Mouse (Mus musculus) myocyte (in vitro differentiated cells): Measurements from ENCODE around the gene Cr1l.

Source experiments
- CEBPB ChIP-seq: IDR thresholded peaks from 2 replicates; pipeline ENCODE4 v1.6.1; 2011; ENCODE audit warnings: mild to moderate bottlenecking, moderate library complexity; ENCODE audit not compliant: poor library complexity, insufficient read depth, severe bottlenecking
- E2F4 ChIP-seq: IDR thresholded peaks from one replicate; pipeline ENCODE4 v1.6.1; 2011; ENCODE audit warnings: mild to moderate bottlenecking, control low read depth, moderate library complexity; ENCODE audit not compliant: insufficient read depth
- MAX ChIP-seq: IDR thresholded peaks from one replicate; pipeline ENCODE4 v1.6.1; 2011; ENCODE audit warnings: low read depth, mild to moderate bottlenecking, control low read depth
- MYOD1 ChIP-seq, 3 experiments: IDR thresholded peaks; one replicate each; pipeline ENCODE4 v1.6.1; 2011; ENCODE audit warnings: control low read depth in 2 of 3, low read depth in 2 of 3, mild to moderate bottlenecking in 2 of 3, moderate library complexity in 1 of 3; ENCODE audit not compliant: insufficient read length in 2 of 3, control insufficient read depth in 1 of 3
- POLR2A ChIP-seq: IDR thresholded peaks from one replicate; pipeline ENCODE4 v1.6.1; 2011; ENCODE audit warnings: low read depth, mild to moderate bottlenecking, control low read depth, moderate library complexity; ENCODE audit not compliant: insufficient read length
- REST ChIP-seq: IDR thresholded peaks from one replicate; pipeline ENCODE4 v1.6.1; 2011; ENCODE audit warnings: mild to moderate bottlenecking, control low read depth, moderate library complexity; ENCODE audit not compliant: insufficient read depth, insufficient read length
- TCF12 ChIP-seq: IDR thresholded peaks from one replicate; pipeline ENCODE4 v1.6.1; 2011; ENCODE audit warnings: mild to moderate bottlenecking, control low read depth; ENCODE audit not compliant: poor library complexity, insufficient read depth, severe bottlenecking
- USF1 ChIP-seq: IDR thresholded peaks from one replicate; pipeline ENCODE4 v1.6.1; 2011; ENCODE audit warnings: low read depth, mild to moderate bottlenecking, control low read depth, moderate library complexity

- peak; percentile 31 for TF ChIP-seq POLR2A
- no peak for TF ChIP-seq USF1
- TF ChIP-seq MYOD1 (IDR thresholded peaks at IDR 0.05; ENCODE audit: control insufficient read depth in 1 of 3, insufficient read length in 2 of 3, low read depth in 2 of 3): no peak
- TF ChIP-seq MAX: no peak
- TF ChIP-seq E2F4: no peak
- no peak for TF ChIP-seq REST
- TF ChIP-seq TCF12: no peak
- TF ChIP-seq CEBPB: no peak
Observed at GRCm38 (mm10) chr1:195092220-195092720, 39.1 kb downstream of the Cr1l start, which contains the start of gene Cd46.
